Mouse (Mus musculus): ENCODE measurements around the gene Rab10.

DNA sequence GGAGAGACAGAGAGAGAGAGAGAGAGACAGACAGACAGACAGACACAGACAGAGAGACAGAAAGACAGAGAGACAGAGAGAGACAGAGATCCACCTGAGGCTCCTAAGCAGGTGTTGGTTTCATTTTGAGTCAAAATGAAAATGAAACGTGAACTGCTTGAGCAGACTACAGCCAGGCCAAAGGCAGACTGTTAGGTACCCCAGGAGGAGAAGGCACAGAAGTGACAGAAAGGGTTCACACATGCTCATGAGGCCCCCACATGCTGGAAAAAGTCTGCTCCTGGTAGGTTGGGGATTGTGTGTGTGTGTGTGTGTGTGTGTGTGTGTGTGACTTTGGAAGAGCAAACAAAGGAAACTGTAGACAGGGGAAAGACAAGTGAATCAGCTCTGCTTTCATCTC is 29.2 kb upstream of the Rab10 start:
- TF ChIP-seq CTCF (IDR thresholded peaks at IDR 0.05) (no peak), EP300 (IDR thresholded peaks at IDR 0.05) (no peak)

Measured in lung, postnatal 0 days (tissue).